Mouse (Mus musculus): ENCODE data around the gene Pik3r6.

Gene Pik3r6

DNA sequence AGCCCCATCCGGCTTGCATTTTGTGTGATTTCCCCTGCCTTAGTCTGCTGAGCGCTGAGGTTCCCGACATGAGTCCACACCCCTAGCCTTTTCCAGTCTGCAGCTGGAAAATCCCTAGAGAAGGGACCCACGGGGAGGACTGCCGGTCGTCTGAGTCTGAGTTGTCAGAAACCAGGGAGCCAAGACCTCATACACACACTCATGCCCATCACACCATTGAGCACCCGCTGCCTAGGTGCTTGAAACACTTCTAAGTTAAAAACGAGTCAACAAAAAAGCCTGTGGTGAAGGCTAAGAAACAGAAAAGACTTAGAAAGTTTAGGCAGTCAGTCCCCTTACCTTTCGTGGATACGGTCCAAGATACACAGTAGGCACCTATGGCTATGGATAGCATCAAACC is 15.1 kb upstream of the Pik3r6 start:
- DNase-seq (ENCODE audit: low read depth), result no peak

DNA sequence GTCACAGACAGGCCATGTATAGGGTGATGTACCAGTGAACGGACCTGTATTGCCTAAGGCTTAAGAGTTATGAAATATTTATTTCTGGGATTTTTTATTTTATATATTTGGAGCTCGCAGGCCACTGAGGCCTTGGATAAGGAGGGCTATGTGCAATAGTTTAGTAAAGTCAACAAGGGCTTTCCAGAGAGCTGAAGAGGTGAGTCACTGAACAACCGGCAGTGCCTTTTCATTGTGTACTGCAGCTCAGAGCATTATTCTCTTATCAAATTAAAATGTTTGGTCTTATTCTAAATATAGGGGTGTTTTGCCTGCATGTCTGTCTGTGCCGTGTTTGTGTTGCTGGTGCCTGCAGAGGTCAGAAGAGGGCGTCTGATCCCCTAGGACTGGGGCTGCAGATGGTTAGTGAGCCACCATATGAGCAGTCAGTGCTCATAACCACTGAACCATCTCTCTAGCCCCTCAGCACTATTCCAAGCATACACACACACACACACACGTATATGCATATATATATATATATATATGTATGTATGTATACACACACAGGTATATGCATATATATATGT is 14.5 kb upstream of the Pik3r6 start:
- no peak for DNase-seq (ENCODE audit: low read depth)

GRCm38 (mm10) chr11:68489236-68489635 is 13.6 kb upstream of the Pik3r6 start:
- no peak for DNase-seq (ENCODE audit: low read depth)

DNA sequence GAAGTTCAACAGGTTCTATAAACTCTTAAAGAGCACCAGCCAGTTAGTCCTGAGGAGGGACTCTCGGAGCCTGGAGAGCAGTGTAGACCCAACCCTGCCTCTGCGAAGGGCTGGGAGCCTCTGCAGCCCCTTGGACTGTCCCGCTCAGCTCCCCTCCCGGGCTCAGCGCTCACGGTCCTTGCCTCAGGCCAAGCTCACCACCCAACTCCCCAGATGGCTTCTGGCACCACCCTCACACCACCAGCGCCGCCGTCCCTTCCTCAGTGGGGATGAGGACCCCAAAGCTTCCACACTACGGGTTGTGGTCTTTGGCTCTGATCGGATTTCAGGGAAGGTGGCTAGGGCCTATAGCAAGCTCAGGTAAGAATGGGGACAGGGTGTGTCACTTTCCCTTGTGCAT is 10.2 kb upstream of the Pik3r6 start:
- DNase-seq (ENCODE audit: low read depth), result no peak

DNA sequence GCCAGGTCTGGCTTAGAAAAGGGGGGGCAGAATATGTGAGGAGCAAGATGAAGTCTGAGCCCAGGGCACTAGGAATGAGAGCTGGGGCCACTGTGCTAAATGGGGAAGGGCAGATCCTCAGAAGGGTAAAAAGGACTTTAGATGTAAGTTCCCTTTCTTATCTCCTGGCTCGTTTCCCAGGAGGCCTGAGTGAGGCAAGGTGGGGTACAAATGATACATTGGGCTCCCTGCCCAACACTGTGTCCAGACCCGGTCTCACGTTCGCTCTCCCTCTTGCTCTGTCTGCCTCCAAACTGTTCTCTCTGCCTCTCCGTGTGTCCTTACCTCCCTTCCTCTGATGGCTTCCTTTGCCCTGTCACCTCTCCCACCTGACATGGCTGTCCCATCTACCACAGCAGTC is 9.1 kb upstream of the Pik3r6 start:
- DNase-seq (ENCODE audit: low read depth), result peak; percentile 4

GRCm38 (mm10) chr11:68497081-68497480 is 5.7 kb upstream of the Pik3r6 start:
- DNase-seq (ENCODE audit: low read depth), result no peak

- DNase-seq (ENCODE audit: low read depth), result no peak
Measured at GRCm38 (mm10) chr11:68498517-68498916, 4.3 kb upstream of the Pik3r6 start.

GRCm38 (mm10) chr11:68498999-68499699 is 3.7 kb upstream of the Pik3r6 start:
- DNase-seq (ENCODE audit: low read depth), result peak; percentile 56

- no peak for DNase-seq (ENCODE audit: low read depth)
Measured at GRCm38 (mm10) chr11:68500949-68501350, 1.9 kb upstream of the Pik3r6 start.

- DNase-seq (ENCODE audit: low read depth), result no peak
Measured at GRCm38 (mm10) chr11:68502408-68502807, 411 bp upstream of the Pik3r6 start.

- no peak for DNase-seq (ENCODE audit: low read depth)
Measured at GRCm38 (mm10) chr11:68504913-68505312, 2.1 kb downstream of the Pik3r6 start.

DNA sequence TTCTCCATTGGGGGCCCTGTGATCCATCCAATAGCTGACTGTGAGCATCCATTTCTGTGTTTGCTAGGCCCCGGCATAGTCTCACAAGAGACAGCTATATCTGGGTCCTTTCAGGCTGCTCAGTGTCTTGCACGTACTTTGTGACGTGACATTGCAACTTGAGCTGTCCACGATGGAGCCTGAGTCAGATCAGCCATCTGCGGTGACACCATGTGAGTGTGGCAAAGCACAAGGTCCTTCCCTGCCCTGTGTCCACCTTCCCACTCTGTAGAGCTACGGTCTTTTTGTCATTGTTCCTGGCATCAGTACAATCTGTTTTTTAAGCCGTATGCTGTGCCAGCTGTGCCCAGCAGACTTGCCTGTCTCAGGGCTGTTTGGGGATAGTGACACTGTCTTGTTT is 4.4 kb downstream of the Pik3r6 start:
- DNase-seq (ENCODE audit: low read depth), result no peak

- no peak for DNase-seq (ENCODE audit: low read depth)
Measured at GRCm38 (mm10) chr11:68508619-68509018, 5.8 kb downstream of the Pik3r6 start.

- DNase-seq (ENCODE audit: low read depth), result no peak
Measured at GRCm38 (mm10) chr11:68509194-68509593, 6.4 kb downstream of the Pik3r6 start.

DNA sequence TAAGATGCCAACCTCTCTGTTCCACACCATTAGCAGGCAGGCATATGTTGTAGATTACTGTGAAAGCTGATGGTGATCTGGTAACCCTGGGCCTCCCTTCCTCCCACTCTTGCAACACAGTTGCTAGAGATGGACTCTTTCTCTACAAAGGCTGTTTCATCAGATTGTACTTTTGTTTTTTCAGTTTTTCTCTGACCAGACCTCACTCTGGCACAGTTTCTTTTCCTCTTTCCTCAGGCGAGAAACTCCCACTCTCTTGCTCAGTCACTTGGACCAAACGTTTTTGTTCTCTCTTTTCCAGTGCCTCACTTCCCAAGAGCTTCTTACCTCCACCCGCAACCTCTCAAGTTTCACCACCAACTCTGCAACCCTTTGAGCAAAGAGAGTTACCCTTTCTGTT is 11.2 kb downstream of the Pik3r6 start:
- no peak for DNase-seq (ENCODE audit: low read depth)

DNA sequence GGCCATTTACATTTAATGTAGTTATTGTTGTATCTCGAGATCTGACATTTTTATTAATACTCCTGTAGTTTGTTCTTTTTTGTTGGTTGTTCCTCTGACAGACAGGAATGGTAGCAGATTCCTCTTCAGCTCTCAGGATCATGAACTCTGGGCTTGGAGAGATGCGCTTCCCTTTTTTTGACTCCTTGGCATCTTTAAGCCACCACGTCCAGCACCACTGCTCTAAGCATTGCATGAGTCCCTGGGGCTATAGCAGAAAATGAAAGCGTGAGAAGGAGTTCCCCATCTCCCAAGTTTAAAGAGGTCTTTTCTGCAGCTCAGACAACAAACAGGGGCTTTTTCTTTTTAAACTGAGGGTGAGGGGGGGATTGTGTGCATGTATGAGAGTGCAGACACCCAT is 16.5 kb downstream of the Pik3r6 start:
- DNase-seq (ENCODE audit: low read depth), result no peak

DNA sequence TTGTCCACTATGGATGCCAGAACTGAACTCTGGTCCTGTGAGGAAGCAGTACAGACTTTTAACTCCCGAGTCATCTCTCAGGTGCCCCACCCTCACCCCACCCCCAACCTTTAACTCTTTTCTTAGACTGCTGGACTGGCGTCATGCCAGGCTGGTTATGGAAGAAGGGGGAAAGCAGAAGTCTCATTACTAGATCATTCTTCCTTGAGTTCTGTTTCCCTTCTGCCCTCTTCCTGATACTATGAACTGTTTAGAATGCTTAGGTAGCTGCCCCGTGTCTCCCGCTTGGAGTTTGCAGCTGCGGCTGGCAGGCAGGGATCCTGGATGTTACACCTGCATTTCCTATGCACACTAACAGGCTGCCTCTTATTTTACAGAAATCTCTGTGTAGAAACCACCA is 17.0 kb downstream of the Pik3r6 start:
- DNase-seq (ENCODE audit: low read depth), result no peak

GRCm38 (mm10) chr11:68520439-68520838 is 17.6 kb downstream of the Pik3r6 start:
- no peak for DNase-seq (ENCODE audit: low read depth)

DNA sequence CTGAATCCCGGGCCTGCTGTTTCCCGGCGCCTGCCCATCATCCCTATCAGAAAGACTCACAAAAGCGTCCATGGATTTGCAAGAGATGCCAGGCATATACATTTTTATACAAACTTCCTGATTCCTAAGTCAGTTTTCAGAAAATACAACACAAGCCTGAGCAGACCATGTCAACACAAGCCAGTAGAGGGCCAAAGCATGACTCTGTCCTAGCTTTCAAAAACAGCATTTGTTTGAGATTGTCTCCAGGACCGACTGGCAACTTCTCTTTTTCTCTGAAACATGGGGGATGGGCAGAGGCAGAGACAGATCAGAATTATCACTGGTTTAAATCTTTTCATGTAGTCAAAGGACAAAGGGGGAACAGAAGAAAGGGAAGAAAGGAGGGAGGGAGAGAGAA is 18.5 kb downstream of the Pik3r6 start:
- no peak for DNase-seq (ENCODE audit: low read depth)

DNA sequence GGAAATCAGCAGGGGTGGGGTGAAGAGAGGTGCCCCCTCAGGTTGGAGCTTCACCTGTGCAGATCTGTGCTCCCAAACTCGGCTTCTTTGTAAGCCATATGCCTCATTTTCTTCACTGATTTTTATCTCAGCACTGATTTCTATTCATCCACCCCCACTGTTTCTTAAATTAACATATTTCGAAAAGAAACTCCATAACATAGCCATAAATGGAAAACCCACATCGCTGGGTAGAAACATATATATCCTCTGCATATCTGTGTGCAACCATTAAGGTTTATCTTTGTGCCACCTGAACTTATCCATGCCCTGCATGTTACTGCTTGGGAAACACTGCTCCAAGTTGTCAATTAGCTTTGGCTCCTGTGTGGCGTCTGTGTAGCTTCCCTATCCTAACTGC is 23.6 kb downstream of the Pik3r6 start:
- no peak for DNase-seq (ENCODE audit: low read depth)

DNA sequence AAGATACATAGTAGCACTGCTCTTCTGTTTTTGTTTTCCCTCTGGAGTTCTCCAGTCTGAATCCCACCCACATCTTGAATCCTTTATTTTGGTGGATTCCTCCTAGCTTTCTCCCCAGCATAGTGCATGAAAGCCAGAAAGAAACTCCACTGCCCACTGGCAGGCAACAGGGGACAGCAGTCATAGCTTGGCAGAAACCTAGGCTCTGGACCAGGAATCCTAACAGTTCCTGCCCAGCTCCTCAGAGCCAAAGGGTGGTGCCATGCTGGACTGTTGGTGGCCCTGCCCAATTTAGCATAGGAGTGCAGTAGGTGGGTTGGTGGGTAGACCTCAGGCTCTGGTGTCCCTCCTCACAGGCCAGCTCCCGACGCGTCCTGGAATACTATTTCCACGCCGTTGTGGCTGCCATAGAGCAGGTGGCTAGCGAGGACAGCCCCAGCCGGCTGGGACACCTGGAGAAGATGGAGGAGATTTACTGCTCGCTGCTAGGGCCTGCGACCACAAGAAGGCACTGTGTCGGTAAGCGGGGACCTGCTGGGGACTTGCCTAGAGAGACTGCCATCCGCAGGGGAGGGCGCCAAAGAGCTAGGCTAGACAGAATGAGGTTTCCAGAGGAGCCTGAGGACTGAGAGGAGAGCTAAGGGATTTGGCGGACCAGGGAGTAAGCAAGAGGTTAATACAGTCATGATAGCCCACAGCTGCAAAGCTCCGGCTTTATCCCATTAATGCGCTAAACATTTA is 28.4 kb downstream of the Pik3r6 start:
- no peak for DNase-seq (ENCODE audit: low read depth)

GRCm38 (mm10) chr11:68531941-68532535 is 29.2 kb downstream of the Pik3r6 start:
- DNase-seq (ENCODE audit: low read depth), result no peak

DNA sequence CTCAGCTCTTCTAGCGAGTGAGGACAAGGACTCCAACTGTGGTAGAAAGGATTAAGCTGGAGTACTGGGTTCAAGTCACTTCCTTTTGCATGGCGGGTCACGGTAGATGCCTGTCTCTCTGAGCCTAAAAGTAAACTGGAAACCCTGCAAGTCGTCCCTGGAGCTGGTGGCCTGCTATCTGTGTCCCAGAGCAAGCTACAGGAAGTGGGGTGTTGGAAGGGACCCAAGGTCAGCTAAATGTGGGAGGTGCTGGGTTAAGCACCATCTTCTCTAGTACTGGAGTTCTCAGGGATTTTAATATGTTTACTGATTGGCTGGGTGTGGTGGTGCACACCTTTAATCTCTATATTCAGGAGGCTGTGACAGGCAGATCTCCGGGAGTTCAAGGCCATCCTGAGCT is 30.0 kb downstream of the Pik3r6 start:
- DNase-seq (ENCODE audit: low read depth), result no peak
